Mouse (Mus musculus) neutrophil, adult 83 days (primary cell): ENCODE results near the gene Cyp2c68. TPM values are rescaled to one million over a fixed set of nuclear protein-coding genes. Genes with fewer than 3 reads are reported as not detected.

Experiments used
- total RNA-seq, 2 experiments: library from RNA; stranded (reverse); gene quantifications; one replicate each; pipeline ENCODE4 v1.2.4; 2023

Gene Cyp2c68
- not detected for total RNA-seq

DNA sequence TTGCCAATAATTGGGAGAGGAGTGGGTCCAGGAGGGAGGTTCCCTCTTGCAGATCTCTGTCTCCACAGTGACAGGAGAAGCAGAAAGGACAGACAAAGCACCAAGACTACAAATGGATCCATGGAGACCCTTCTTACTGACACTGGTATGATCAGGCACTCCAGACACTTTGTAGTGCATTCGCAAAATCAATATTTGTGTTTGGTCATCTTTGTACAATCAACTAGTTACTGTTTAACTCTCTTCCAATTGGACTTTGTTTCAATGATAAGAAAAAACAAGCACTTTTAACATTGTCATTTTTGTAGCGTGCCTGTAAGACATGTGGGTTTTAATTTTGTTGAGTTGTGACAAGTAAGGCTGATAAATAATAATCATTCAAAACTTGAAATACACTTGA, at the start of gene Cyp2c68:
Gene Cyp2c68, minus strand, starts transcription at position 135 of the 400 bp plus-strand sequence.

DNA sequence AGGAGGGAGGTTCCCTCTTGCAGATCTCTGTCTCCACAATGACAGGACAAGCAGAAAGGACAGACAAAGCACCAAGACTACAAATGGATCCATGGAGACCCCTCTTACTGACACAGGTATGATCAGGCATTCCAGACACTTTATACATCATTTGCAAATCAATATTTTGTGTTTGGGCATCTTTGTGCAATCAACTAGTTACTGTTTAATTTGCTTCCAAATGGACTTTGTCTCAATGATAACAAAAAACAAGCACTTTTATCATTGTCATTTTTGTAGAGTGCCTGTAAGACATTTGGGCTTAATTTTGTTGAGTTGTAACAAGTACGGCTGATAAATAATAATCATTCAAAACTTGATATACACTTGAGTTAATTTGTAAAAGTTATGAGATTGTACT, 91.9 kb downstream of the Cyp2c68 start, which contains the start of gene Cyp2c67:
Gene Cyp2c67, minus strand, starts transcription at position 114 of the 400 bp plus-strand sequence.

Other genes starting within 250 kb of the Cyp2c68 start
- not detected for gene Cyp2c39, start 230.2 kb downstream of the Cyp2c68 start, total RNA-seq
- not detected for gene Cyp2c67, start 92.0 kb downstream of the Cyp2c68 start, total RNA-seq
- gene Cyp2c40, start 71.8 kb upstream of the Cyp2c68 start, total RNA-seq, result not detected
- not detected for gene Cyp2c69, start 145.7 kb upstream of the Cyp2c68 start, total RNA-seq